In the genomic region with DNA sequence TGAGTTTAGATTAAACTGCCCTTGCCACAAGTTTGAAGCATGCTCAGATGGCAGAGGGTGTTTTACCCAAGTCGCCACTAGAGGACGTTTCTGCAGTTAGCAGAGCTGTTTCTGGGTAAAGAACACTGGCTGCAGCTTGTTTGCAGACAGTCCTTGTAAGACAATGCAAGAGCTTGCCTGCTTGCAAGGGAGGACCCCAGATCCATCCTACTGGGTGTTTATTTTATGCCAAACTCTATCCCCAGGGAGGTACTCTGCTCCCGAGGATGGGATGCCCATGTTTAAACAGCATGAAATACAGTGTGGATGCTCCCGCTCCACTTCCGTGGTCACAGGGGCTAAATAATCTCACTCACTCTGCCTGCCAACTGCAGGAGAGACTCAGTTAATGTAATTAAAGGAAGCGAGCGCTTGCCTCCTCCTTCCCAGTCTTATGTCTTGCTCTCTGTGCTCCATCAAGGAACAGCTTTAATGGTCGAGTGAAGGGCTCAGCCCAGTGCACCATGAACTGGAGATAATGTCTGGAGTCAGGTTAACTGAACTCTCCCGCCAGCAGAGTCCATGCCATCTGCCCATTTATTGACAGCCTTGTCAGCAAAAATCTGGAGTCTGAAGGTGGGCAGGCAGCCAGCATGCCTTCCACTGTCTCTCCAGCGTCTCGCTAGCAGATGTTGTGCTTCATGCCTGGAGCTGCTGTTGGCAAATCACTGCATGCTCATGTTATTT, we compare ENCODE assay signal across 8 mouse cellular contexts.
DNase-seq lines count a peak whose midpoint lies in the region; ATAC-seq lines count a peak whose summit lies in the region.

No protein-coding gene starts in this region.

- H3K36me3 ChIP-seq in intestine, embryonic 16.5 days (ENCODE audit: control insufficient read depth, insufficient read depth, low read length) = no peaks in the 10 kb centered on the region
- H3K36me3 ChIP-seq in midbrain, embryonic 12.5 days = no peaks in the 10 kb centered on the region

- 0 out of 2 replicates have a peak overlapping the region, but pooled peaks have one; percentile 21 for H3K9ac ChIP-seq in intestine, embryonic 16.5 days (ENCODE audit: low read depth, low read length)
- peak overlapping the region; percentile 35; the same call in 1 of the 2 replicates for H3K9ac ChIP-seq in midbrain, embryonic 12.5 days (replicated peaks)

- DNase-seq in adrenal gland, postnatal 14 days = peak; percentile 39
- peak; percentile 46 to 81 for DNase-seq in cerebellum, postnatal 4 days (ENCODE audit: low spot score in 2 of 2)
- peak; percentile 61 for DNase-seq in gastrocnemius, postnatal 14 days
- peak; percentile 19 to 77 for DNase-seq in left cerebral cortex, adult 9 months (ENCODE audit: low spot score in 2 of 2)
- DNase-seq in skeletal muscle tissue, adult 2 months (ENCODE audit: low read depth, low spot score) = peak; percentile 19

- H3K4me1 ChIP-seq in intestine, embryonic 16.5 days (ENCODE audit: control insufficient read depth, insufficient read depth, low read length) = peaks cover 8% of the 10 kb centered on the region; the same call in 1 of the 2 replicates
- peaks cover 49% of the 10 kb centered on the region for H3K4me1 ChIP-seq in midbrain, embryonic 12.5 days

- no peaks in the 10 kb centered on the region for H3K27me3 ChIP-seq in intestine, embryonic 16.5 days (replicated peaks; ENCODE audit: control insufficient read depth, insufficient read depth, low read length)
- no peaks in the 10 kb centered on the region for H3K27me3 ChIP-seq in midbrain, embryonic 12.5 days

- intact Hi-C loops in gastrocnemius, postnatal 14 days (cut with DNase I; ENCODE audit: low total_unique reads) = no loop called here

- no peaks in the 10 kb centered on the region for H3K9me3 ChIP-seq in intestine, embryonic 16.5 days (ENCODE audit: control insufficient read depth, low read length)
- no peaks in the 10 kb centered on the region for H3K9me3 ChIP-seq in midbrain, embryonic 12.5 days

- H3K4me2 ChIP-seq in intestine, embryonic 16.5 days (ENCODE audit: low read depth, low read length) = peak overlapping the region; percentile 24
- peak overlapping the region; percentile 44 for H3K4me2 ChIP-seq in midbrain, embryonic 12.5 days (replicated peaks)

- WGBS in intestine, embryonic 16.5 days = 13% methylated on average over 11 of the region's 11 CpGs
- WGBS in midbrain, embryonic 12.5 days = 14% methylated on average over 11 of the region's 11 CpGs

- H3K27ac ChIP-seq in intestine, embryonic 16.5 days (ENCODE audit: low read length) = peak overlapping the region; percentile 26
- H3K27ac ChIP-seq in midbrain, embryonic 12.5 days (replicated peaks) = peak overlapping the region; percentile 81

- no peak overlapping the region for H3K4me3 ChIP-seq in intestine, embryonic 16.5 days (ENCODE audit: low read length)
- peak overlapping the region; percentile 14 for H3K4me3 ChIP-seq in midbrain, embryonic 12.5 days

- ATAC-seq in intestine, embryonic 16.5 days = peak; percentile 55
- peak; percentile 69 for ATAC-seq in midbrain, embryonic 12.5 days (ENCODE audit: low FRiP score, low read depth)
- no peak for ATAC-seq in megakaryocyte progenitor cell, adult 5-6 weeks (replicated peaks; ENCODE audit: poor library complexity)
